Mouse (Mus musculus) urinary bladder, adult 18-20 months (tissue): ENCODE data around the gene Gnb1l.
A peak's percentile ranks its signal among the peaks of the same experiment; 100 is the strongest.

Experiments
- DNase-seq, 2 experiments: peaks; one replicate each; pipeline ENCODE4 v3.0.0; 2022; ENCODE audit warnings: low spot score in 2 of 2, mixed read lengths in 2 of 2

The Gnb1l gene

GRCm38 (mm10) chr16:18586906-18587546 is 88.5 kb downstream of the Gnb1l start:
- DNase-seq, result no peak

- no peak for DNase-seq
Observed at GRCm38 (mm10) chr16:18587847-18588737, 89.6 kb downstream of the Gnb1l start.

GRCm38 (mm10) chr16:18588738-18589055 is 90.2 kb downstream of the Gnb1l start:
- DNase-seq, result no peak

- DNase-seq, result no peak
Observed at GRCm38 (mm10) chr16:18589080-18589621, 90.6 kb downstream of the Gnb1l start.

- DNase-seq, result peak in 1 of 2 experiments; percentile 35
Observed at GRCm38 (mm10) chr16:18589804-18590790, 91.6 kb downstream of the Gnb1l start, which contains the start of gene Tbx1. Tbx1 (minus strand) TSS chr16:18590671.

GRCm38 (mm10) chr16:18591047-18592018 is 92.8 kb downstream of the Gnb1l start:
- DNase-seq, result no peak

- no peak for DNase-seq
Observed at GRCm38 (mm10) chr16:18593930-18594329, 95.4 kb downstream of the Gnb1l start.

- no peak for DNase-seq
Observed at GRCm38 (mm10) chr16:18596255-18596654, 97.7 kb downstream of the Gnb1l start.

- no peak for DNase-seq
Observed at GRCm38 (mm10) chr16:18598006-18598405, 99.5 kb downstream of the Gnb1l start.

- no peak for DNase-seq
Observed at GRCm38 (mm10) chr16:18601447-18601846, 102.9 kb downstream of the Gnb1l start.

- no peak for DNase-seq
Observed at GRCm38 (mm10) chr16:18604267-18604701, 105.8 kb downstream of the Gnb1l start.

GRCm38 (mm10) chr16:18605705-18606104 is 107.2 kb downstream of the Gnb1l start:
- peak; percentile 30 to 48 for DNase-seq

- DNase-seq, result no peak
Observed at GRCm38 (mm10) chr16:18608226-18608625, 109.7 kb downstream of the Gnb1l start.

GRCm38 (mm10) chr16:18609099-18609498 is 110.6 kb downstream of the Gnb1l start:
- no peak for DNase-seq

GRCm38 (mm10) chr16:18611752-18612151 is 113.2 kb downstream of the Gnb1l start:
- DNase-seq, result no peak

- no peak for DNase-seq
Observed at GRCm38 (mm10) chr16:18613301-18613700, 114.8 kb downstream of the Gnb1l start.
